Mouse (Mus musculus) olfactory bulb, adult 2 months (tissue): ENCODE data around the gene Opa3. TPM values are rescaled to one million over a fixed set of nuclear protein-coding genes. Genes with fewer than 3 reads are reported as not detected.

Experiments
- H3K27ac ChIP-seq: fragments of 200-500 bp; 2 replicates; pipeline ENCODE4 v1.5.1; 2012; ENCODE audit warnings: low read depth, low read length; ENCODE audit not compliant: insufficient read depth
- H3K4me1 ChIP-seq: fragments of 200-500 bp; 2 replicates; pipeline ENCODE4 v1.6.1; 2012; ENCODE audit warnings: low read length; ENCODE audit not compliant: control insufficient read depth, insufficient read depth
- H3K4me3 ChIP-seq: fragments of 200-500 bp; 2 replicates; pipeline ENCODE4 v1.5.1; 2012; ENCODE audit warnings: mild to moderate bottlenecking, low read depth, low read length, moderate library complexity; ENCODE audit not compliant: insufficient read depth
- CTCF ChIP-seq: fragments of 200-500 bp; IDR thresholded peaks from 2 replicates; pipeline ENCODE4 v1.5.1; 2012; ENCODE audit warnings: low read depth, mild to moderate bottlenecking, low read length, moderate library complexity; ENCODE audit not compliant: insufficient read depth
- POLR2A ChIP-seq: fragments of 200-500 bp; IDR thresholded peaks from 2 replicates; pipeline ENCODE4 v1.6.1; 2012; ENCODE audit warnings: mild to moderate bottlenecking, low read depth, low read length, moderate library complexity; ENCODE audit not compliant: insufficient read depth
- WGBS: fragments of 180-500 bp; shearing (Covaris S2); methylation state at CpG from one replicate; pipeline ENCODE4 v1.1.7; 2018; 5-methylcytosine and 5-hydroxymethylcytosine counted together
- polyA plus RNA-seq: library from polyadenylated mRNA; stranded (reverse); fragments of >200 nt; gene quantifications from 2 replicates; pipeline ENCODE4 v1.2.4, GENCODE M21; 2012; ENCODE audit warnings: low replicate concordance; ENCODE audit not compliant: missing spikeins, insufficient read depth, insufficient read length

Gene Opa3
- polyA plus RNA-seq, 1 experiment = not detected

DNA sequence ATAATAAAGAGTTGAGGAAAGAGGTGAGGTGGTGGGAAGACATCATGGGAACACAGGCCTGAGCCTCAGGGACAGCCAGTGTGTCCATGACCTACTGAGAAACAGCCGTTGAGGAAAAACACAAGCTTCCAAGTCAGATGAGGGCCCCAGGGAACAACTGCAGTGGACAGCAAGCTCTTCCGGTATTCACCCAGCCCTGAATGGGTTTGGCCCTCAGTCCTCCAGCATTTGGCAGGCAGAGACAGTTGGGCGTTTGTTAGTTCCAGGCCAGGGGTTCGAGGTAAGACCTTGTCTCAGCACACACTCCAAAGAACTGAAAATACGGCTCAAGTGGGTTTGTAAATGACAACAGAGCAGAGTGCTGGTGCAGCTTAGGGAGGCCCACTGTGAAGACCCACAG, 25.3 kb downstream of the Opa3 start:
- whole genome bisulfite sequencing = 43% methylated on average over 5 of the region's 5 CpGs
- H3K27ac ChIP-seq = no peak overlapping the region
- TF ChIP-seq POLR2A = no peak
- TF ChIP-seq CTCF = no peak
- H3K4me3 ChIP-seq = no peak overlapping the region
- peaks cover 5% of the 10 kb centered on the region; the same call in 1 of the 2 replicates for H3K4me1 ChIP-seq

DNA sequence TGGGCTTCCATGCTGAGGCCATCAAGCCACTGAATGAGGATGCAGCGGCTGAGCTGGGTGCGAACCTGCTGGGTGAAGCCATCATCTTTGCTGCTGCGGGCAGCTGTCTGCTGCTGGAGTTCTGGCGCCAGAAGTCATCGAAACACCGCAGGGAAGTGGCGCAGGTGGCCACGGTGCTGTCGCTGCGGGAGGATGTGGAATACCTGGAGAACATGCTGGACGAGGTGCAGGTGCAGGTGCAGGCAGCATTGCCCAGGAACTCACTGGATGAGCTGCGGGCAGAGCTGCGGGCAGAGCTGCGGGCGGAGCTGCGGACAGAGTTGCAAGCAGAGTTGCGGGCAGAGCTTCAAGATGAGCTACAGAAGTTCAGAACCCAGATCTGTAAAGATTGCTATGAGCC, 27.3 kb downstream of the Opa3 start:
- no peak overlapping the region for H3K4me3 ChIP-seq
- WGBS = 91% methylated on average over 17 of the region's 17 CpGs
- no peak for TF ChIP-seq POLR2A
- TF ChIP-seq CTCF = no peak
- no peak overlapping the region for H3K27ac ChIP-seq
- H3K4me1 ChIP-seq = peaks cover 5% of the 10 kb centered on the region; the same call in 1 of the 2 replicates

- no peak overlapping the region for H3K4me3 ChIP-seq
- peaks cover 5% of the 10 kb centered on the region; the same call in 1 of the 2 replicates for H3K4me1 ChIP-seq
- WGBS = 88% methylated on average over 7 of the region's 7 CpGs
- no peak overlapping the region for H3K27ac ChIP-seq
- TF ChIP-seq CTCF (no peak), POLR2A (no peak)
Observed at GRCm38 (mm10) chr7:19256567-19256966, 28.4 kb downstream of the Opa3 start.

DNA sequence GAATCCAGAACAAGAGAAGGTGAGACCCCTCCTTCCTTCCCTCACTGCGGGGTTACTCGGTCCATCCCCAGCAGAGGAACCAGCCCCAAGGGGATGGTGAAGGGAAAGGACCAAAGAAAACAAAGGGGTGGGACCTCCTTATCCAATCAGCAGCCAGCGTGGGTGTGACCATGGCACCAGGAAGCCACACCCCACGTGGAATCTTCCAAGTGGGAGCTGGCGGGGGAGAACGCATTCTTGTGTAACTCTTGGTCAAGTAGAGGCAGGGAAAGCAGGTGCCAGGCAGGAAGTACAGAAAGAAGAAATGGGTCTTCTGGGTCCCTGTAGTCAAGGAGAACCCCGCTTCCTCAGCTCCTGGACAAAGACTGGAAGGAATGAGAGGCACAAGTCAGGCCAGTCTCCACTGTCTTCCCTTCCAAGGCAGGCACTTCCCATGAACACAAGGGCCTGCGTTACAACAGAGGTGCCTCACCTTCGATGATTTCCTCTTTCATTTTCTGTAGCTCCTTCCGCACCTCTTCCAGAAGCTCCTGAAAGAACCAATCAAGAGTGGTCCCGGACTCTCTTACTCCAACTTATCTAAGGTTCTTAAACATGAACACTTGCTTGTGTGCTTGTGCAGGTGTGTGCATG, 29.4 kb downstream of the Opa3 start:
- no peak for TF ChIP-seq POLR2A
- TF ChIP-seq CTCF = no peak
- Histone ChIP-seq H3K4me1 (peaks cover 5% of the 10 kb centered on the region; the same call in 1 of the 2 replicates), H3K4me3 (no peak overlapping the region), H3K27ac (no peak overlapping the region)
- 37% methylated on average over 11 of the region's 11 CpGs for WGBS

- Histone ChIP-seq H3K4me3 (no peak overlapping the region), H3K27ac (no peak overlapping the region), H3K4me1 (peaks cover 5% of the 10 kb centered on the region; the same call in 1 of the 2 replicates)
- no peak for TF ChIP-seq CTCF
- TF ChIP-seq POLR2A = no peak
- WGBS = 59% methylated on average over 3 of the region's 3 CpGs
Observed at GRCm38 (mm10) chr7:19258336-19258735, 30.2 kb downstream of the Opa3 start.

- H3K4me3 ChIP-seq = no peak overlapping the region
- WGBS = 80% methylated on average over 7 of the region's 7 CpGs
- TF ChIP-seq POLR2A (no peak), CTCF (no peak)
- H3K4me1 ChIP-seq = peaks cover 12% of the 10 kb centered on the region
- H3K27ac ChIP-seq = no peak overlapping the region
Observed at GRCm38 (mm10) chr7:19265147-19265546, 37.0 kb downstream of the Opa3 start.

- WGBS = 79% methylated on average over 10 of the region's 10 CpGs
- Histone ChIP-seq H3K27ac (no peak overlapping the region), H3K4me1 (peaks cover 21% of the 10 kb centered on the region), H3K4me3 (no peak overlapping the region)
- TF ChIP-seq POLR2A = no peak
Observed at GRCm38 (mm10) chr7:19265928-19266822, 38.0 kb downstream of the Opa3 start.

GRCm38 (mm10) chr7:19267051-19267450, 38.9 kb downstream of the Opa3 start:
- H3K27ac ChIP-seq = no peak overlapping the region
- TF ChIP-seq POLR2A (no peak), CTCF (no peak)
- WGBS = 78% methylated on average over 10 of the region's 10 CpGs
- no peak overlapping the region for H3K4me3 ChIP-seq
- peaks cover 22% of the 10 kb centered on the region for H3K4me1 ChIP-seq

DNA sequence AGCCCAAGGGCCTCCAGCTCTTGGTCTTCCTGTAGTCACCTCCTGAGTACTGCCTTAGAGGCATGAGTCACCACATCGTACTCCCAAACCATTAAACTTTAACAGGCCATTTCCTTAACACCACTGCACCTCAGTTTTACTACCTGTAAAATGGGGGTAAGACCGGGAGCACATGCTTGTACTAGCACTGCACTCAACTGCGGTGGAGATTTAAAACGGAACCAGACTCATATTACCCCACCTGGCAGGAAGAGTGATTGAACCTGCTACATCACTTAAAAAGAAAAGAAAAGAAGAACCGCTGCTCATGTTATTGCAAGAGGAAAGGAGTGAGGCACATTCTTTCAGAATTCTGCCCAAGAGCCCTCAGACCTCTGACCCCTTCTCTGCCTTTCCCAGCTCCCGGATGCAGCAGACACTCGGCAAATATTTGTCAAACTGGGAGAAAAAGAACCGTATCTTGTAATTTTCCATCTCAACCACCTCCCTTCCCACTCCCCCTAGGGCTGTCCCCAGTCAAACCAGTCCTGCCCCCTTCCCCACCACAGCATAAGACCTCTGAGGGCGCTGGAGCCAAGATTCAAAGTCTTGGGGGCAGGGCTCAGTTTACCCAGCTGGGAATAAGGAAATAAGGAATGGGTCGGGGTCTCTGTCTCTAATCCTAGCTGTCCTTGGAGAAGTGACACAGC, 41.0 kb downstream of the Opa3 start:
- Histone ChIP-seq H3K27ac (0 out of 2 replicates have a peak overlapping the region, but pooled peaks have one; percentile 36), H3K4me1 (peaks cover 22% of the 10 kb centered on the region), H3K4me3 (peak overlapping the region; percentile 19)
- WGBS = 46% methylated on average over 10 of the region's 10 CpGs
- TF ChIP-seq CTCF (no peak), POLR2A (no peak)
